Mouse (Mus musculus) adipose tissue, adult 10 weeks (tissue): Measurements from ENCODE around the gene Ly75. TPM values are rescaled to one million over a fixed set of nuclear protein-coding genes. Genes with fewer than 3 reads are reported as not detected.

Experiments used
- polyA plus RNA-seq: library from polyadenylated mRNA; stranded (reverse); fragments of 350-450 nt; fragmentation: Illumina TruSeq; extraction: RNeasy Lipid Tissue Mini Kit (QIAGEN cat#74804); gene quantifications from one replicate; pipeline ENCODE4 v1.2.3, GENCODE M21; 2014; ENCODE audit warnings: low read depth, low replicate concordance

Ly75 gene
- polyA plus RNA-seq = 0.66 TPM

DNA sequence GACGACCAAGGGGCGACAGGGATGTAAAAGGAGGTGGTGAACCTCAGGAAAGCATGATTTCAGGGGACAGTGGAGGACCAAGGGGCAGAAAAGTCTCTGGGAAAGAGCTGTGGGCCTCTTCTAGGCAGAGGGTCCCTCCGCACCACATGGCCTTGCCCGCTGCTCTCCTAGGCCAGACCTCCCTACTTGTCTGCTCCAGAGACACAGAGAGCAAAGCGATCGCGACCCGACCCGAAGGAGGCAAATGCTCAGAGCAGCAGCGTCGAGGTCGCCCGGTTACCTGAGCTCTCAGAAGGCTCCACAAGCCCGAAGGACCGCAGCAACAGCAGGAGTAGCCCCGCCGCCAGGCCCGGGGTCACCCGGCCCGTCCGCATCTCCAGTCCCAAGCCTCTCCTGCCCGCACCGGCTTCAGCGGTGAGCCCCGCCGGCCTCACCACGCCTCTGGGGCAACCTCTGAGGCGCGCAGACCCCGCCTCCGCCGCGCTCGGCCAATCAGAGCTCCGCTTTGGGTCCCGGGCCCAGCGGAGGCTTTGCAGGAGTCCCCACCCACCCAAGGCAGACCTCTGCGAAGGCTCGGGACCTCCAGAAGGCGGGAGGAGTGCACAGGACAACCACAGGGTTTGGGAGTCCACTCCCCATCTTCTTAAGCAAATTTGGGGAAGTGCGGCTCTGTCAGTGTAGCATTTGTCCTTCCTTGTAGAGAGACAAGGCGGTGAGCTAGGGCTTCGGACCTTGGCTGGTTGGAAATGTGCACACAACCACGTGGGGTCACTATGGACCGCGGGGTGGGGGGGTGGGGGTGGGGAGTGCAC, at the start of gene Ly75:
Ly75 (minus strand) TSS at position 446 of the 812 bp plus-strand sequence.

DNA sequence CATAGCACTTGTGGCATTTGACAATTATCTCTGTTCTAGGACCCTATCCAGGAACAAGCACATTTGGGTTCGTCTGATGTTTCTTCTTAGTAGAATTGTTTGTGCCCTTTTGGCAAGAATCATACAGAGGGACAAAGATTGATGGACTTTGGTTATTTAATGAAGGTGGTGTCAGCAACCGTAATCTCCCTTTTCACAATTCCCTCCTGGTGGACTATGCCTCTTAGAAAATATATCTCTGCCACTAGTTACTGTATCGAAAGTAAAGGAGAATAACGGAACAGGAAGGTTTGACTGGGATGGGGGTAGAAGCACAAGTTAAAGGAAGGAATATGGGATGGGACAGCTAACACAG, 98.7 kb downstream of the Ly75 start, which contains the start of gene Cd302:
Cd302 (minus strand) TSS at position 22 of the 355 bp plus-strand sequence.

Other genes with a start within 250 kb of the Ly75 start
- gene Baz2b, start 173.5 kb downstream of the Ly75 start, polyA plus RNA-seq = 43.5 TPM
- 42.0 TPM for gene March7, start 173.4 kb downstream of the Ly75 start, polyA plus RNA-seq
- 74.9 TPM for gene Cd302, start 98.8 kb downstream of the Ly75 start, polyA plus RNA-seq
- 8.8 TPM for gene Pla2r1, start 170.0 kb upstream of the Ly75 start, polyA plus RNA-seq